Mouse (Mus musculus) MEL (cell line): ENCODE data around the gene Hspb1.

Experiments
- CHD1 ChIP-seq: IDR thresholded peaks from 2 replicates; pipeline ENCODE4 v1.6.1; 2012; ENCODE audit warnings: low read depth, mild to moderate bottlenecking, inconsistent platforms, low read length, improper control_type of control experiment
- CTCF ChIP-seq, 3 experiments: IDR thresholded peaks in 2 of 3; conservative IDR thresholded peaks in 1 of 3; 2 replicates each; pipeline ENCODE4 v1.5.1; 2011 to 2012; ENCODE audit warnings: low read length in 3 of 3, low read depth in 2 of 3, mild to moderate bottlenecking in 2 of 3, improper control_type of control experiment in 1 of 3, inconsistent platforms in 1 of 3, mixed read lengths in 1 of 3, moderate library complexity in 1 of 3; ENCODE audit not compliant: control insufficient read depth in 1 of 3, insufficient read depth in 1 of 3, poor library complexity in 1 of 3, severe bottlenecking in 1 of 3
- E2F4 ChIP-seq: IDR thresholded peaks from 2 replicates; pipeline ENCODE4 v1.6.1; 2011; ENCODE audit warnings: low read depth, low read length, improper control_type of control experiment, borderline replicate concordance
- EP300 ChIP-seq, 2 experiments: IDR thresholded peaks; 2 replicates each; pipeline ENCODE4 v1.6.1; 2011; ENCODE audit warnings: improper control_type of control experiment in 2 of 2, low read length in 2 of 2, low read depth in 1 of 2, mild to moderate bottlenecking in 1 of 2
- MAZ ChIP-seq: IDR thresholded peaks from 2 replicates; pipeline ENCODE4 v1.6.1; 2012; ENCODE audit warnings: low read depth, mild to moderate bottlenecking, inconsistent platforms, low read length, improper control_type of control experiment
- MXI1 ChIP-seq: IDR thresholded peaks from 2 replicates; pipeline ENCODE4 v1.6.1; 2011; ENCODE audit warnings: mild to moderate bottlenecking, low read depth, low read length, improper control_type of control experiment
- MYB ChIP-seq: IDR thresholded peaks from 2 replicates; pipeline ENCODE4 v1.6.1; 2011; ENCODE audit warnings: mild to moderate bottlenecking, low read depth, low read length, improper control_type of control experiment
- POLR2A ChIP-seq, 2 experiments: IDR thresholded peaks; 2 replicates each; pipeline ENCODE4 v1.6.1; 2011 to 2012; ENCODE audit warnings: low read length in 2 of 2, mild to moderate bottlenecking in 2 of 2, control low read depth in 1 of 2, improper control_type of control experiment in 1 of 2, low read depth in 1 of 2, moderate library complexity in 1 of 2; ENCODE audit not compliant: control insufficient read depth in 1 of 2, insufficient read depth in 1 of 2, poor library complexity in 1 of 2
- RCOR1 ChIP-seq: IDR thresholded peaks from 2 replicates; pipeline ENCODE4 v1.6.1; 2012; ENCODE audit warnings: low read depth, mild to moderate bottlenecking, inconsistent platforms, low read length, improper control_type of control experiment
- SIN3A ChIP-seq: IDR thresholded peaks from 2 replicates; pipeline ENCODE4 v1.6.1; 2012; ENCODE audit warnings: low read length, improper control_type of control experiment, inconsistent platforms
- SMC3 ChIP-seq: IDR thresholded peaks from 2 replicates; pipeline ENCODE4 v1.6.1; 2011; ENCODE audit warnings: low read depth, low read length, improper control_type of control experiment
- TCF12 ChIP-seq: IDR thresholded peaks from 2 replicates; pipeline ENCODE4 v1.6.1; 2014; ENCODE audit warnings: low read depth, mild to moderate bottlenecking, inconsistent platforms, low read length, improper control_type of control experiment, moderate library complexity
- USF1 ChIP-seq: IDR thresholded peaks from 2 replicates; pipeline ENCODE4 v1.6.1; 2014; ENCODE audit warnings: low read depth, mild to moderate bottlenecking, inconsistent platforms, low read length, improper control_type of control experiment, moderate library complexity
- ZC3H11A ChIP-seq: IDR thresholded peaks from 2 replicates; pipeline ENCODE4 v1.6.1; 2012; ENCODE audit warnings: low read depth, mild to moderate bottlenecking, inconsistent platforms, low read length, improper control_type of control experiment

- TF ChIP-seq MAZ (no peak), RCOR1 (no peak), POLR2A (IDR thresholded peaks at IDR 0.05; ENCODE audit: control insufficient read depth in 1 of 2, insufficient read depth in 1 of 2, low read depth in 1 of 2, low read length in 2 of 2, poor library complexity in 1 of 2) (no peak), CTCF (IDR thresholded peaks at IDR 0.05 in 2 of 3, conservative IDR thresholded peaks at IDR 0.05 in 1 of 3; ENCODE audit: control insufficient read depth in 1 of 3, insufficient read depth in 1 of 3, low read depth in 2 of 3, low read length in 3 of 3, poor library complexity in 1 of 3, severe bottlenecking in 1 of 3) (no peak), TCF12 (no peak), SIN3A (no peak), ZC3H11A (no peak), SMC3 (no peak), MXI1 (no peak), USF1 (no peak), EP300 (IDR thresholded peaks at IDR 0.05; ENCODE audit: low read depth in 1 of 2, low read length in 2 of 2) (no peak), CHD1 (no peak), E2F4 (no peak), MYB (no peak)
Observed at GRCm38 (mm10) chr5:135866662-135867061, 21.1 kb upstream of the Hspb1 start.
